Mouse (Mus musculus) kidney, embryonic 16.5 days (tissue): ENCODE results near the gene Mtif2. TPM values are rescaled to one million over a fixed set of nuclear protein-coding genes. Genes with fewer than 3 reads are reported as not detected.

Experiments used
- ATAC-seq: fragments of 200-750 bp; cut with Nextera tagmentation; 2 replicates; pipeline ENCODE4 v1.8.0; 2017; ENCODE audit warnings: moderate TSS enrichment; ENCODE audit not compliant: low FRiP score, low TSS enrichment
- H3K27ac ChIP-seq: fragments of 300-500 bp; sonication (generic); 2 replicates; pipeline ENCODE4 v1.5.1; 2014; ENCODE audit warnings: low read length
- H3K27me3 ChIP-seq: fragments of 300-500 bp; sonication (generic); 2 replicates; pipeline ENCODE4 v1.6.1; 2014; ENCODE audit warnings: low read length, control low read depth, mixed read lengths; ENCODE audit not compliant: insufficient read depth
- H3K36me3 ChIP-seq: fragments of 300-500 bp; sonication (generic); 2 replicates; pipeline ENCODE4 v1.6.1; 2014; ENCODE audit warnings: low read length, control low read depth, mixed read lengths; ENCODE audit not compliant: insufficient read depth
- H3K4me1 ChIP-seq: fragments of 300-500 bp; sonication (generic); 2 replicates; pipeline ENCODE4 v1.6.1; 2014; ENCODE audit warnings: low read length, control low read depth, mixed read lengths; ENCODE audit not compliant: insufficient read depth
- H3K4me2 ChIP-seq: fragments of 300-500 bp; sonication (generic); replicated peaks from 2 replicates; pipeline ENCODE4 v1.6.1; 2014; ENCODE audit warnings: low read depth, low read length
- H3K4me3 ChIP-seq: fragments of 300-500 bp; sonication (generic); 2 replicates; pipeline ENCODE4 v1.5.1; 2014; ENCODE audit warnings: mild to moderate bottlenecking, low read length
- H3K9ac ChIP-seq: fragments of 300-500 bp; sonication (generic); replicated peaks from 2 replicates; pipeline ENCODE4 v1.6.1; 2014; ENCODE audit warnings: low read length
- H3K9me3 ChIP-seq: fragments of 300-500 bp; sonication (generic); 2 replicates; pipeline ENCODE4 v1.6.1; 2016; ENCODE audit warnings: low read length, control low read depth
- WGBS: fragments of 180-500 bp; shearing (Covaris S2); extraction: QIAGEN DNeasy Blood & Tissue Kit; methylation state at CpG from one replicate; pipeline ENCODE4 v1.1.7; 2014; 5-methylcytosine and 5-hydroxymethylcytosine counted together
- polyA plus RNA-seq: library from polyadenylated mRNA; unstranded; fragments of >200 nt; fragmentation: Nextera tagmentation; extraction: Ambion mirVana; gene quantifications from 2 replicates; pipeline ENCODE4 v1.2.1, GENCODE M21; 2015

Mtif2 gene
- polyA plus RNA-seq = 49.8 and 54.4 TPM in 2 replicates

DNA sequence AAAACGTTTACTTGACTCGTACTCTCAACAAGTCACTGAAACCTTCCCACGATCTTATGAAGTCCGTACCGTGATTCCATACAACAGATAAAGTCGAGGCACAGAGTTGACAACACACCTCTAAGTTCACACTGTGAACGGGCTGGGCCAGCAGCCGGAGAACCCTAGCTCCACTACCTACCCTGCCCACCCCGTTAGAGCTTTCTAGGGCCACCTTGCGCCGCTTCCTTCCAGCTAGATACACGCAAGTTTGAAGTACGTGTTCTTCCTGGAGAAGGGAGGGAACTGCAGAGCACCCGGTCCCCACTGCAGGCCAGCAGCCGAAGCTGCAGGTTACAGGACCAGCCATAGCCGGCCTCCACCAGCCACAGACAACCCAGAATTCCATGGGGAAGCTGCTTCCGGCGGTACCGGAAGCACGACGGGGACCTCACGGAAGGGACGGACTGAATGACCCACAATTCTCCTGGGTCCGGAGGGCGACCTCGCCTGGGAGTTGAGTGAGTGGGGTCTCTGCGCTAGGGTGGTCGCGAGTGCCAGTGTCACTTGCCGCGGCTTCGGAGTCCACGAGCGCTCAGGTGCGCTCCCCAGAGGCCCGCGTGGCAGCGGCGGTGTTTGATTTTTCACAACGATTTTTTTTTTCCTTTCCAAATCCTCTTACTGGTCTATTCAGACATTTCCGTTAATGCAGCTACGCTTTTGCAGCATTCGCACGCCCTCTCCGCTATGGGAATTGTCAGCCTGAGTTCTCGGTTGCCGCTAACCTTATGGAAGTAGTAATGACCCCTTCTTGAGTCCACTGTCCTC lies at the start of gene Mtif2:
Mtif2 (plus strand) TSS at position 421 of the 807 bp plus-strand sequence.
- H3K27ac ChIP-seq = peak within 1 kb of the TSS; percentile 87
- peak; percentile 97 for ATAC-seq
- H3K36me3 ChIP-seq = peaks cover 5% of the 10 kb centered on the region; the same call in 1 of the 2 replicates
- H3K4me2 ChIP-seq = peak within 1 kb of the TSS; percentile 69
- WGBS = 2% methylated on average over 47 of the region's 47 CpGs
- H3K9me3 ChIP-seq = no peaks in the 10 kb centered on the region
- peak within 1 kb of the TSS; percentile 64 for H3K4me3 ChIP-seq
- H3K4me1 ChIP-seq = peaks cover 9% of the 10 kb centered on the region; the same call in 1 of the 2 replicates
- H3K9ac ChIP-seq = peak within 1 kb of the TSS; percentile 89
- H3K27me3 ChIP-seq = peaks cover 3% of the 10 kb centered on the region; the same call in 1 of the 2 replicates

- no peak overlapping the region for H3K4me2 ChIP-seq
- H3K27ac ChIP-seq = no peak overlapping the region
- no peak for ATAC-seq
- no peaks in the 10 kb centered on the region for H3K9me3 ChIP-seq
- H3K36me3 ChIP-seq = peaks cover 14% of the 10 kb centered on the region; the same call in 1 of the 2 replicates
- no peaks in the 10 kb centered on the region for H3K4me1 ChIP-seq
- H3K27me3 ChIP-seq = no peaks in the 10 kb centered on the region
- no peak overlapping the region for H3K4me3 ChIP-seq
- H3K9ac ChIP-seq = no peak overlapping the region
- WGBS = 97% methylated on average over 1 of the region's 1 CpGs
These were observed 33.1 kb upstream of the Mtif2 start for GRCm38 (mm10) chr11:29493135-29493534.

GRCm38 (mm10) chr11:29496962-29497361 lies 29.2 kb upstream of the Mtif2 start:
- Histone ChIP-seq H3K27ac (no peak overlapping the region), H3K4me2 (no peak overlapping the region), H3K4me1 (no peaks in the 10 kb centered on the region), H3K27me3 (no peaks in the 10 kb centered on the region), H3K9me3 (no peaks in the 10 kb centered on the region), H3K36me3 (peaks cover 13% of the 10 kb centered on the region; the same call in 1 of the 2 replicates), H3K9ac (no peak overlapping the region), H3K4me3 (no peak overlapping the region)
- 75% methylated on average over 3 of the region's 3 CpGs for WGBS
- ATAC-seq = no peak

DNA sequence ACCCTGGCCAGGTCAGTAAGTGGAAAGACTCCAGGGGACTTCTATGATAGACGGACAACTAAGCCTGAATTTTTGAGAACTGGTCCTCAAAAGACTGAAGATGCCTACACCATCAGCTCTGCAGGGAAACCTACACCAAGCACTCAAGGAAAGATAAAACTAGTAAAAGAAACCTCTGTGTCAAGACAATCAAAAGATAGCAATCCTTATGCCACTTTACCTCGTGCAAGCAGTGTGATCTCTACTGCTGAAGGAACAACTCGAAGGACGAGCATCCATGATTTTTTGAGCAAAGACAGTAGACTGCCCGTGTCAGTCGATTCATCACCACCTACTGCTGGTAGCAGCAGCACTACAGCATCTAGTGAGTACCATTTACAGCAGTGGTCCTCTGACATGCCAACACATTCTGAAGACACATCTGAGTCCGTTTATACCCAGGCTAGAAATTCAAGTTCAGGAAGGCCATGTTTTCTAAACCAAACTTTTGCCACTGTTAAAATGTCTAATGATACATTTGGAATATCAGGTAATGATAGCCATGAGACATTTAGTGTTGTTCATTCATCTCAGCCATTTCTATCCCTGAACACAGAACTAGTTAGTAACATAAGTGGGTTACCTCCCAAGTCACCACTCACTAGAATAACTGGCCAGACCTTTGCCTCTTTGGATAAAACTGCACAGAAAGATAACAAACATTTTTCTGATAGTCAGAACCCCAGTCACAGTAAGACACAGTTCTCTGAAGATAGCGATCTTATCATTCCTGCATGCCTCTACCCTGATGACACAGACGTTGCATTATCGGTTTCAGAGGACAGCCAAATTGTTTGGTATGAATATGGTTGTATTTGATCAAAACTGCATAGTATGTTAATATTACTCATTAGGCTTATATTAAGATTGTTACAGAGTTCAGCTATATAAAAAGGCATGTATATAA lies 22.0 kb upstream of the Mtif2 start:
- no peak overlapping the region for H3K9ac ChIP-seq
- H3K4me1 ChIP-seq = no peaks in the 10 kb centered on the region
- peaks cover 17% of the 10 kb centered on the region; the same call in 1 of the 2 replicates for H3K36me3 ChIP-seq
- no peak overlapping the region for H3K4me2 ChIP-seq
- WGBS = 93% methylated on average over 10 of the region's 10 CpGs
- no peaks in the 10 kb centered on the region for H3K9me3 ChIP-seq
- no peaks in the 10 kb centered on the region for H3K27me3 ChIP-seq
- no peak overlapping the region for H3K4me3 ChIP-seq
- no peak for ATAC-seq
- no peak overlapping the region for H3K27ac ChIP-seq

DNA sequence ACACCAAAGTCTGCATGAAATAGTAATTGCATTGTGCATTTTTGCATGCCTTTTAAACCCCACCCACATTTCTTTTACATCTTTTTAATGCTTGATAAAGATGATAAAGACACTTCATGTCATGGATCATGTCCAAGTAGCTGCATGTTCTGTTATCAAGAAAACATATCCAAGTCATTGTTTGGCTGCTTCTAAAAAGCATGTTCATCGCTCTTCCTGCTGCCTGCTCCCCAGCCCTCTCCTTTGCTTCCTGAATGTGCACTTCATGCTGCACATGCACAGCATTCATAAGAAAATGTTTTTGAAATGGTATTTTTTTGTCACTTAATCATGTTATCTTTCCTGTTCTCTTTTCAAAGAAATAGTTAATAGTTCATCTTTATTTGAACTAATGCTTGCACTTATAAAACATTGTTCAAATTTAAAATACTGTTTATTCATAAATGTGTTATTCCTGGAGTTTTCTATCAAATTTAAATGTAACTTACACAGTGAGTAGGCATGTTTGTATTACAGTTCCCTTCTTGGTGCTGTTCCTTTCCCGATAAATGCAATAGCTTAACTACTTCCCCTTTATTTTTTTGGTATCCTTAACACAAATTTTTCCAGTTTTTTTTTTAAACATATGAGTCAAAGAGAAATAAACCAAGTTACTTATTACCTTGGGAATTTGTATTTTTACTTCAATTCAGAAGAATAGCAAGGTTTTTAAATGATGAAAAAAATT lies 21.1 kb upstream of the Mtif2 start:
- no peak for ATAC-seq
- 91% methylated on average over 2 of the region's 2 CpGs for WGBS
- Histone ChIP-seq H3K9me3 (no peaks in the 10 kb centered on the region), H3K9ac (no peak overlapping the region), H3K4me1 (no peaks in the 10 kb centered on the region), H3K27ac (no peak overlapping the region), H3K4me2 (no peak overlapping the region), H3K27me3 (no peaks in the 10 kb centered on the region), H3K36me3 (peaks cover 13% of the 10 kb centered on the region; the same call in 1 of the 2 replicates), H3K4me3 (no peak overlapping the region)

DNA sequence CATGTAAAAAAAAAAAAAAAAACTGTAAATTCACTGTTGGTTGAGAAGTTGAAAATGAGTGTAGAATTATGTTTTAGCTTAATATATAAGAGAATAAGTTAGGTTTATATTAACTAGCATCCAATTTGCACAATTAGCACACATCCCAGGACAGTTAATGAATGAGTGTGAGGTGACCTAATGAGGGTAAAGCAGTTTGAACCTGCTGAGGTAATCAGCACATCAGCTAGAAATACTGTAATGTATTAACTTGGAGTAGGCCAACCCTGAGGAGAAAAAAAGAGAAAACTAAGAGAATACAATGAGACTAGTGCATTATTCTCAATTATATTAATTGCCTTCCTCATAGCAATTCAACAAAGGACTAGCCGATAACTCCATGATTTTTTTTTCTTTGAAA lies 16.8 kb upstream of the Mtif2 start:
- Histone ChIP-seq H3K9ac (no peak overlapping the region), H3K9me3 (no peaks in the 10 kb centered on the region), H3K4me2 (no peak overlapping the region), H3K36me3 (peaks cover 21% of the 10 kb centered on the region; the same call in 1 of the 2 replicates), H3K4me1 (peaks cover 7% of the 10 kb centered on the region), H3K4me3 (no peak overlapping the region), H3K27me3 (no peaks in the 10 kb centered on the region), H3K27ac (no peak overlapping the region)
- 96% methylated on average over 1 of the region's 1 CpGs for WGBS
- ATAC-seq = peak; percentile 73; the same call in 1 of the 2 replicates

GRCm38 (mm10) chr11:29512818-29513535 lies 13.2 kb upstream of the Mtif2 start:
- H3K36me3 ChIP-seq = peaks cover 16% of the 10 kb centered on the region; the same call in 1 of the 2 replicates
- H3K4me1 ChIP-seq = peaks cover 7% of the 10 kb centered on the region
- H3K27ac ChIP-seq = no peak overlapping the region
- no peak for ATAC-seq
- H3K9me3 ChIP-seq = no peaks in the 10 kb centered on the region
- H3K27me3 ChIP-seq = no peaks in the 10 kb centered on the region
- no peak overlapping the region for H3K4me3 ChIP-seq
- H3K9ac ChIP-seq = no peak overlapping the region
- 88% methylated on average over 4 of the region's 4 CpGs for WGBS
- no peak overlapping the region for H3K4me2 ChIP-seq

DNA sequence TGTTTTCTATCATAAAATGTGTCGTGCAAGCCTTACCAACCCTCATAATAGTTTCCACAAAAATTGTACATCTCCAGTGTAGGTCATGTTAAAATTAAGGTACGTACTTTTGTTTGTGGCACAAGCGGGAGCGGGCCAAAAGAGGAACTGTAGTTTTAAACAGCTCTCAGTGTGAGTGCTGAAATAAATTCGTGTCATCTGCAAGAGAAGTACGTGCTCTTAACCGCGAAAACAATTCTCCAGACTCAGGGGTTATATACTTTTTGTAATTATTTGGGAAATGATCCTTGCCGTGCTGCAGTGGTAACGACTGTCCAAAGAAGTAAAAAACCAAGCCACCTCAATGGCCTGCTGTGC lies 11.9 kb upstream of the Mtif2 start:
- Histone ChIP-seq H3K9me3 (no peaks in the 10 kb centered on the region; the same call in 1 of the 2 replicates), H3K27ac (peak overlapping the region; percentile 86), H3K27me3 (no peaks in the 10 kb centered on the region), H3K4me3 (peak overlapping the region; percentile 85), H3K9ac (peak overlapping the region; percentile 79), H3K4me2 (peak overlapping the region; percentile 70), H3K4me1 (peaks cover 7% of the 10 kb centered on the region), H3K36me3 (peaks cover 16% of the 10 kb centered on the region; the same call in 1 of the 2 replicates)
- no peak for ATAC-seq
- 27% methylated on average over 10 of the region's 10 CpGs for WGBS
